Mouse (Mus musculus): Measurements from ENCODE around the gene Filip1l.

- TF ChIP-seq CTCF (IDR thresholded peaks at IDR 0.05; ENCODE audit: low read depth, low read length) (no peak), POLR2A (IDR thresholded peaks at IDR 0.05; ENCODE audit: borderline replicate concordance, low read depth, low read length) (no peak)
Measured at GRCm38 (mm10) chr16:57438288-57438685, 85.4 kb downstream of the Filip1l start.
